Mouse (Mus musculus): ENCODE results near the gene Gpr65. TPM values are rescaled to one million over a fixed set of nuclear protein-coding genes. Genes with fewer than 3 reads are reported as not detected.

Gene Gpr65
- 3.5 TPM in 2 replicates for polyA plus RNA-seq (2015; fragmentation: Nextera tagmentation; extraction: Ambion mirVana)

DNA sequence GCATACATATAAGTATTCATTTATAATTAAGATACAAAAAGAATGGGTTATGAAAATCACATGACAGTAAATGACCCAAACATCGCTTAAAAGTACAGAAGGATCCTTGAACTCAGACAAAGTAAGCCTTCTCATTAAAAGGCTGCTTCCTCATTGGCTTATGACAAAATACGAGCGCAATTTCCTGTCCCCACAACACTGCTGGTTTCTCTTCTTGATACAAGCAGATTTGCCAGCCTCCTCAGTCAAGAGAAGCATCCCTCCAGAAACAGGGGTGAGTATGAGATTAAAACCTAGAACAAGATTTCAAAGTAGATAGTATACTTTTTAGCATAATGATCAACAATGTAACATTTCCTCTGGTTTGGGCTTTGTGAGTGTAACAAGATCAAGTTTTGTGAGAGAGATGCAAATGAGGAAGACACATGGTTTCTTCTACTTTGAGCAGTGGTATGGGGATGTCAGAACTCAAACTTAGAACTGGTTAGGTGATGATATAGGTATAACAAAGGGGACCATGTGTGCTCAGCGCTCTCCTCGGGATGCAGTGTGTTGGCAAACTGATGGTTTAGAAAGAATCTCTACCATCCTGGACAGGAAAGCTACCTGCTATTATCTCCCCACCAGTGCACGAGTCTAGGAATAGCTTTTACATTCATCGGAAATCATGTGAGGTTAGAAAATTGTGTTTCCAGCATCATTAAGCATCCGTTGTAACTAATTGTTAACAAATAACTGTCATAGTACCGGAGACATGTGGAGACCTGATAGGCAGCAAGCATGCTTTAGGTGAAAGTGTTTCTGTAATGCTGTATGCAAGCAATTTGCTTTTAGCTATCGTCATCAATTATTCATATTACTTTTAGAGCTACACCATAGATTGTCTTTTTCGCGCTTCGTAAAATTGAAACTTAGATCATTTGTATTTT is at the start of gene Gpr65:
Gpr65 (plus strand) TSS at position 195 of the 929 bp plus-strand sequence.

DNA sequence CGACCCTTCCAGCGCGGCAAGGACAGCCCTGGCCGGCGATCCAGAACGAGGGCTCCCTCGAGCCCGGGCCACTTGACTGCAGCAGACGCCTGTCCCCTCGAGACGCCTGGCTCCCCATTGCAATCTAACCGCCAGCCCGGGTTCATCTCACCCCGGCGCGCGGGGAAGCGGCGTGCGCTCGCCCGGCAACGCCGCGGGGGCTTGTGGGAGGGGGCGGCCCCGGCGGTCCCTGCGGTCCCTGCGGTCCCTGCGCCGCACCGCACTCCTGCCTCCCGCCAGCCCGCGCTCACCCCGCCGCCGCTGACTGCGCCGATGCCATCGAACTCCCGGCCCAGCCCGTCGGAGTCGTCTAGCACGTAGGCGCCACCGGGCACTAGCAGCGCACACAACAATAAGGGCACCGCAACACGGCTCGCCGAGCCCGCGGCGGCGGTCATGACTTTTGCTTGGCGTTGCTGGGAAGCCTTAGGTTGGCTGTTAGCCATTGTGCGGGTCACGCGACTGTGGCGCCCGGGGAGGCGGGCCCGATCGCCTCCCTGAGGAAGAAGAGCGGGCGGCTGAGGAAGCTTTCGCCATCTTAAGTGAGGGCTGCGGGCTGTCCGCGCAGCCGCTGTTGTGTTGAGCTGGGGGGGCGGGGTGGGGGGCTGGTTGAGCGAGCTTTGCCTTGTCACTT is 9.5 kb upstream of the Gpr65 start, which contains the start of gene Galc:
Galc (minus strand) TSS at position 615 of the 673 bp plus-strand sequence.

Other genes with a start within 250 kb of the Gpr65 start
- gene Galc, start 9.2 kb upstream of the Gpr65 start, polyA plus RNA-seq (2015; fragmentation: Nextera tagmentation; extraction: Ambion mirVana), result 5.3 and 7.6 TPM in 2 replicates